Mouse (Mus musculus) stomach, postnatal 0 days (tissue): ENCODE data around the gene Cyp4x1. TPM values are rescaled to one million over a fixed set of nuclear protein-coding genes. Genes with fewer than 3 reads are reported as not detected.

ENCODE experiments used
- ATAC-seq: fragments of 200-750 bp; cut with Nextera tagmentation; 2 replicates; pipeline ENCODE4 v1.8.0; 2017; ENCODE audit not compliant: low FRiP score, low TSS enrichment
- DNase-seq: peaks from one replicate; pipeline ENCODE4 v3.0.0-alpha.2; 2016; ENCODE audit warnings: low spot score
- H3K27ac ChIP-seq: fragments of 300-500 bp; sonication (generic); replicated peaks from 2 replicates; pipeline ENCODE4 v1.5.1; 2014; ENCODE audit warnings: mild to moderate bottlenecking, control low read depth
- H3K27me3 ChIP-seq: fragments of 300-500 bp; sonication (generic); 2 replicates; pipeline ENCODE4 v1.6.1; 2014; ENCODE audit warnings: low read length; ENCODE audit not compliant: control insufficient read depth, insufficient read depth
- H3K36me3 ChIP-seq: fragments of 300-500 bp; sonication (generic); 2 replicates; pipeline ENCODE4 v1.6.1; 2014; ENCODE audit warnings: low read length, mixed read lengths; ENCODE audit not compliant: control insufficient read depth, insufficient read depth
- H3K4me1 ChIP-seq: fragments of 300-500 bp; sonication (generic); replicated peaks from 2 replicates; pipeline ENCODE4 v1.6.1; 2014; ENCODE audit warnings: antibody characterized with exemption; ENCODE audit not compliant: control insufficient read depth, insufficient read depth
- H3K4me2 ChIP-seq: fragments of 300-500 bp; sonication (generic); replicated peaks from 2 replicates; pipeline ENCODE4 v1.6.1; 2014; ENCODE audit warnings: low read depth, mild to moderate bottlenecking, control low read depth, moderate library complexity
- H3K4me3 ChIP-seq: fragments of 300-500 bp; sonication (generic); 2 replicates; pipeline ENCODE4 v1.5.1; 2014; ENCODE audit warnings: low read depth, low read length, control low read depth
- H3K9ac ChIP-seq: fragments of 300-500 bp; sonication (generic); 2 replicates; pipeline ENCODE4 v1.6.1; 2014; ENCODE audit warnings: mild to moderate bottlenecking, low read length, control low read depth, mixed read lengths
- H3K9me3 ChIP-seq: fragments of 300-500 bp; sonication (generic); 2 replicates; pipeline ENCODE4 v1.6.1; 2016; ENCODE audit warnings: low read length; ENCODE audit not compliant: control insufficient read depth
- CTCF ChIP-seq: IDR thresholded peaks from 2 replicates; pipeline ENCODE4 v1.5.1; 2016; ENCODE audit warnings: antibody characterized with exemption, low read depth, mild to moderate bottlenecking, moderate library complexity
- EP300 ChIP-seq: optimal IDR thresholded peaks from 2 replicates; pipeline ENCODE3; 2016; ENCODE audit warnings: antibody characterized with exemption
- WGBS: fragments of 180-500 bp; shearing (Covaris S2); extraction: QIAGEN DNeasy Blood & Tissue Kit; methylation state at CpG from one replicate; pipeline ENCODE4 v1.1.7; 2014; 5-methylcytosine and 5-hydroxymethylcytosine counted together
- polyA plus RNA-seq: library from polyadenylated mRNA; unstranded; fragments of >200 nt; fragmentation: Nextera tagmentation; extraction: Ambion mirVana; gene quantifications from 2 replicates; pipeline ENCODE4 v1.2.1, GENCODE M21; 2015

The Cyp4x1 gene
- polyA plus RNA-seq, 1 experiment from 2014 or later, result 0.28 TPM

DNA sequence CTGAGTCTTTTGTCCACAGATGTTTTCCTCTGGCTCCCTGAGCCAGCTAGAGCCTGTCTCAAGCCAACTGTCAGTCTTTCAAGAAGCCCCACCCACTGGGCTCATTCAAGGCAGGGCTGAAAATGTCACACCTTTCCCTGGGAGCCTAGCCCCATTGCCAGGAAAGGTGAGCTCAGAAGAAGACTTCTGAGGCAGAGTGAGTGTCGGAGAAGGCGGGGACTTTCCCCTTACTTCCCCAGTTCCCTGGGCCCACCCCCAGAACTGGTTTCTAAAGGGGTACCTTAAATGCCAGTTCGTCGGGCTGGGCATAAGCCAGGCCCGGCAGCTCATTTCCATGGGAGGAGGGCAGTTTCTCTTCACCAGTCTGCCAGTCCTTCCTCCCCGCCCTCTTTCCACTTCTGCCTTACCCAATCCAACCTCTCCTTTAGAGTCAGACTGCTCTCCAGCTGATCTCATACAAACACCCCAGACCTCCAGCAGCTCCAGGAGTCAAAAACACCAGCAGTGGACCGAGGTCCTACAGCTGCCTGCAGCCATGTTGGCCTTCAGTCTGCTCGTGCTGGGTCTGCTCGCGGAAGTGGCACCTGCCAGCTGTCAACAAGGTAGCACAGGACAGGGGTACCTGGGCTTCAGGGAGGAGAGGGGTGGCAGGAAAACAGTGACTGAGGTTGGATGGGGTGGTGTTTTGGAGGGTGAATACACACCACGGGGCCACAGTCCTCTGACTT is 45.3 kb downstream of the Cyp4x1 start, which contains the start of gene Pdzk1ip1:
Gene Pdzk1ip1 (plus strand): TSS at position 98 of the 728 bp plus-strand sequence.
- no peaks in the 10 kb centered on the region for H3K36me3 ChIP-seq
- no peak for TF ChIP-seq CTCF
- no peak for TF ChIP-seq EP300
- H3K9me3 ChIP-seq, result no peaks in the 10 kb centered on the region
- peak within 1 kb of the TSS; percentile 43; the same call in 1 of the 2 replicates for H3K9ac ChIP-seq
- DNase-seq (peak; percentile 78), ATAC-seq (peak; percentile 85)
- peak within 1 kb of the TSS; percentile 87 for H3K27ac ChIP-seq
- H3K27me3 ChIP-seq, result no peaks in the 10 kb centered on the region
- H3K4me1 ChIP-seq, result no peaks in the 10 kb centered on the region
- WGBS, result 10% methylated on average over 11 of the region's 11 CpGs
- H3K4me3 ChIP-seq, result peak within 1 kb of the TSS; percentile 21
- H3K4me2 ChIP-seq, result peak within 1 kb of the TSS; percentile 47

DNA sequence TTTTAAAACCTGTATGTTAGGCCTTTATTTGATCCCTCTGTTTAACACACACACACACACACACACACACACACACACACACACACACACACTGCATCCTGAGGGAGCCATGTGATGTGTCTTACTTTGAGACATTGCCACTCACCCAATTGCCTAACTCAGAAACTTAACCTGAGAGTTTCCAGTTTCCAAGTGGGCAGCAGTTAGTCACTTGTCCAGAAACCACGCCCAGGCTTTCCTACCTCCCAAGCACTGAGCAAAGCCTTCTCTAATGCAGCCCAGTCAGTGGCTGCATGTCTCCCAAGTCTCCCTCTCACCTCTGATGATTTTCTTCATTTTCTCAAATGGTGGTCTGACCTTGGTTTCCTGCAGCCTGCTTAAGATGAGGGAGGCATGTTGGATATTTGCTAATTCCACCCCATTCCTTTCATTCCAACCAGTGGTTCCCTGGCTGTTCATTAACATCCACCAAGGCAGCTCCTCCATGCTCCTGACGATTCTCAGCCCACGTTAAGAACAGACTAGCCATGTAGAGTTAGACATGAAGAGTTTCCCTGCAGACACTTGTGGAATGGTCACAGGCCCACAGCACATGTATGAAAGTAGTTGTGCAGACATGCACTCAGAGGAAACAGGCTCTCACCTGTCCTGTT is 47.2 kb downstream of the Cyp4x1 start:
- Histone ChIP-seq H3K4me2 (no peak overlapping the region), H3K27ac (no peak overlapping the region), H3K9me3 (no peaks in the 10 kb centered on the region), H3K36me3 (no peaks in the 10 kb centered on the region), H3K9ac (no peak overlapping the region), H3K27me3 (no peaks in the 10 kb centered on the region), H3K4me3 (no peak overlapping the region), H3K4me1 (no peaks in the 10 kb centered on the region)
- DNase-seq (peak; percentile 20), ATAC-seq (no peak)
- no peak for TF ChIP-seq EP300
- no peak for TF ChIP-seq CTCF
- 38% methylated on average over 3 of the region's 3 CpGs for WGBS

DNA sequence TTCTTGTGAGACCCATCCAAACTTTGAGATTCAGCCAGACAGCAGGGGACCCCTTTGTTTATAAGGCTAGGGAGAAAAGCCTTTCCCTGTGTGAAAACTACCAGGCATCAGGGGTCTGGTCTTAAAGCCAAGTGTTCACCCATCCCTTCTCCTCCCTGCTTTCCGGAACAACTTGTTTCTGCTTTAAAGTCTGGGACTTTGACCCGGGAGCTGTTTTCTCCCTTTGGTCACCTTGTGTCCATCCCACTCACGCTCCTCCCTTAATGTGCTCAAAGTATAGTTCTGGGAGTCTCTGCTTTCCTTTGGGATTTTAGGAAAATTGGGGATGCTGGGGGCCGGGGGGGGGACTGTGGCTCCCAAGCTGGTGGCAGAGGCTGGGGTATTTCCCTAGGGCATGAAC is 47.8 kb downstream of the Cyp4x1 start:
- Histone ChIP-seq H3K4me3 (no peak overlapping the region), H3K27ac (no peak overlapping the region), H3K9ac (no peak overlapping the region), H3K4me1 (no peaks in the 10 kb centered on the region), H3K27me3 (no peaks in the 10 kb centered on the region), H3K36me3 (no peaks in the 10 kb centered on the region), H3K4me2 (no peak overlapping the region), H3K9me3 (no peaks in the 10 kb centered on the region)
- DNase-seq, result no peak
- TF ChIP-seq CTCF (no peak), EP300 (no peak)
- ATAC-seq, result no peak
- 55% methylated on average over 4 of the region's 4 CpGs for WGBS

DNA sequence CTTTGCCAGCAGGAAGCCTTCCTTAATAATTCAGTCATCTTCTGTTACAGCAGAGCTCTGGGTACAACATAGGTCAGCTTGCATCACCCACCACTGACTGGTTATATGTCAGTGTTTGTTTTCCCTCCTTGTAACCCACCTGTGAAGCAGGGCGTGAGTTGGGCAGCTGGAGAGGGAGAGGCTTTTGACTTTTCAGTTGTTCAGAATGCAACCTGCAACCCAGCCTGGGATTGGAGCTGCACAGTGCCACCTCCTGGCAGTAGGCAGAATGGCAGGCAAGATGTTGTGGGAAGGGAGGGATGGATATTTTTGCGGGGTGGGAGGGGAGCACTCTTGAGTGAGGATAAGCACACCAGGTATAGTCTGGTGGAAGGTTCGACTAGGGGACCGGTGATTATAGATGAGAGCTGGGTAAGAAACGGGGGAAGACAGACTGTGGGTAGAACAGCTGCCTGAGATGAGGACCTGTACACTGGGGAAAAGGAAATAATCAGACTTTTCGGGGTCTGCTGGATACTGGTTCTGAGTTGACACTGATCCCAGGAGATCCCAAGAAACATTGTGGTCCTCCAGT is 48.5 kb downstream of the Cyp4x1 start:
- peak; percentile 98 for TF ChIP-seq CTCF
- TF ChIP-seq EP300, result no peak
- H3K4me1 ChIP-seq, result no peaks in the 10 kb centered on the region
- no peak overlapping the region for H3K9ac ChIP-seq
- no peaks in the 10 kb centered on the region for H3K27me3 ChIP-seq
- H3K4me3 ChIP-seq, result no peak overlapping the region
- no peak overlapping the region for H3K4me2 ChIP-seq
- WGBS, result 16% methylated on average over 6 of the region's 6 CpGs
- no peaks in the 10 kb centered on the region for H3K9me3 ChIP-seq
- ATAC-seq (no peak), DNase-seq (peak; percentile 58)
- no peak overlapping the region for H3K27ac ChIP-seq
- no peaks in the 10 kb centered on the region for H3K36me3 ChIP-seq

DNA sequence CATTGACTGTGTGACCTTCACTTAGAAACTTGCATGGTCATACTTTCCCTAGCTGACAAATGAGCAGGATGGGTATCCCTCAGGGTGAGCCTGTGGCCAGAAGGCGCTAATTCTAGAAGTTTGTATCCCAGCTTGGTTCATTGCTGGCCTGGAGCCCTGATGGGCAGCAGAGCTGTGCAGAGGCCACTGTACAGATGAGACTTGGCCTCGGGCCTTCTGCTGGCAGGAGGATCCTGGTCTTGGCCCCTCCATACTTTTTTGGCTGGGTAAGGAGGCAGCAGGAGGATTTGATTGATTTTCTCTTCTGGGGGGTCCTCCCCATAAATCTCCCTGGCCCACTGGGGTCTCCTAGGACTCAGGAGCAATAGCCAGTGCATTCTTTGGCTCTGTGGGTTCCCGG is 51.0 kb downstream of the Cyp4x1 start:
- H3K4me3 ChIP-seq, result no peak overlapping the region
- 84% methylated on average over 3 of the region's 3 CpGs for WGBS
- no peak overlapping the region for H3K9ac ChIP-seq
- no peaks in the 10 kb centered on the region for H3K4me1 ChIP-seq
- H3K36me3 ChIP-seq, result no peaks in the 10 kb centered on the region
- no peaks in the 10 kb centered on the region for H3K9me3 ChIP-seq
- H3K4me2 ChIP-seq, result no peak overlapping the region
- H3K27me3 ChIP-seq, result no peaks in the 10 kb centered on the region
- DNase-seq, result no peak
- no peak for ATAC-seq
- TF ChIP-seq CTCF (no peak), EP300 (no peak)
- H3K27ac ChIP-seq, result no peak overlapping the region
